Mouse (Mus musculus) spleen, adult 2 months (tissue): ENCODE data around the gene Stfa3. TPM values are rescaled to one million over a fixed set of nuclear protein-coding genes. Genes with fewer than 3 reads are reported as not detected.

Experiments
- DNase-seq, 2 experiments: peaks; one replicate each; pipeline versions ENCODE4 v3.0.0 to v3.0.0-alpha.2; 2012 to 2021; ENCODE audit warnings: low spot score in 2 of 2, low read depth in 1 of 2
- H3K27ac ChIP-seq: fragments of 200-500 bp; 2 replicates; pipeline ENCODE4 v1.5.1; 2012; ENCODE audit warnings: low read length, inconsistent platforms; ENCODE audit not compliant: insufficient read depth
- H3K27me3 ChIP-seq: fragments of 200-500 bp; 2 replicates; pipeline ENCODE4 v1.6.1; 2012; ENCODE audit warnings: mild to moderate bottlenecking, moderate library complexity, low read length, inconsistent platforms; ENCODE audit not compliant: control insufficient read depth, insufficient read depth
- H3K36me3 ChIP-seq: fragments of 200-500 bp; 2 replicates; pipeline ENCODE4 v1.6.1; 2012; ENCODE audit warnings: mild to moderate bottlenecking, low read length, inconsistent platforms; ENCODE audit not compliant: control insufficient read depth, insufficient read depth
- H3K4me1 ChIP-seq: fragments of 200-500 bp; 2 replicates; pipeline ENCODE4 v1.6.1; 2011; ENCODE audit warnings: inconsistent platforms; ENCODE audit not compliant: control insufficient read depth, insufficient read depth, insufficient read length
- H3K4me3 ChIP-seq: fragments of 200-500 bp; 2 replicates; pipeline ENCODE4 v1.5.1; 2011; ENCODE audit warnings: mild to moderate bottlenecking, inconsistent platforms; ENCODE audit not compliant: insufficient read depth, insufficient read length; ENCODE audit errors: extremely low read depth
- CTCF ChIP-seq: fragments of 200-500 bp; IDR thresholded peaks from 2 replicates; pipeline ENCODE4 v1.5.1; 2011; ENCODE audit warnings: mild to moderate bottlenecking, inconsistent platforms; ENCODE audit not compliant: insufficient read depth, insufficient read length, insufficient replicate concordance; ENCODE audit errors: extremely low read depth
- POLR2A ChIP-seq: fragments of 200-500 bp; IDR thresholded peaks from 2 replicates; pipeline ENCODE4 v1.6.1; 2011; ENCODE audit warnings: low read depth, low read length, inconsistent platforms
- WGBS: fragments of 180-500 bp; shearing (Covaris S2); methylation state at CpG from one replicate; pipeline ENCODE4 v1.1.7; 2018; 5-methylcytosine and 5-hydroxymethylcytosine counted together
- polyA plus RNA-seq: library from polyadenylated mRNA; depleted of rRNA; stranded (reverse); fragments of >200 nt; gene quantifications from 2 replicates; pipeline ENCODE4 v1.2.3, GENCODE M21; 2012; rRNA removed

The Stfa3 gene
- not detected in 2 replicates for polyA plus RNA-seq

GRCm38 (mm10) chr16:36455342-36455802 is at the start of gene Stfa3:
Gene Stfa3, minus strand, starts transcription at chr16:36455392.
- DNase-seq, result no peak
- H3K27ac ChIP-seq, result no peak within 1 kb of the TSS
- H3K4me3 ChIP-seq, result no peak within 1 kb of the TSS
- WGBS, result 59% methylated on average over 4 of the region's 4 CpGs
- no peaks in the 10 kb centered on the region for H3K36me3 ChIP-seq
- H3K4me1 ChIP-seq, result no peaks in the 10 kb centered on the region
- no peak for TF ChIP-seq POLR2A
- TF ChIP-seq CTCF, result no peak
- H3K27me3 ChIP-seq, result no peaks in the 10 kb centered on the region

GRCm38 (mm10) chr16:36502286-36502685 is 47.1 kb upstream of the Stfa3 start:
- Histone ChIP-seq H3K27me3 (no peaks in the 10 kb centered on the region), H3K27ac (no peak overlapping the region), H3K4me3 (no peak overlapping the region), H3K36me3 (no peaks in the 10 kb centered on the region), H3K4me1 (no peaks in the 10 kb centered on the region)
- TF ChIP-seq POLR2A, result no peak
- TF ChIP-seq CTCF, result no peak
- no peak for DNase-seq
- 18% methylated on average over 2 of the region's 2 CpGs for WGBS

GRCm38 (mm10) chr16:36492420-36492819 is 37.2 kb upstream of the Stfa3 start:
- TF ChIP-seq CTCF (no peak), POLR2A (no peak)
- H3K36me3 ChIP-seq, result no peaks in the 10 kb centered on the region
- no peak overlapping the region for H3K4me3 ChIP-seq
- no peaks in the 10 kb centered on the region for H3K4me1 ChIP-seq
- no peak overlapping the region for H3K27ac ChIP-seq
- WGBS, result 91% methylated on average over 1 of the region's 1 CpGs
- DNase-seq, result no peak
- no peaks in the 10 kb centered on the region for H3K27me3 ChIP-seq

GRCm38 (mm10) chr16:36476866-36477265 is 21.7 kb upstream of the Stfa3 start:
- DNase-seq, result peak; percentile 21 to 87
- Histone ChIP-seq H3K27ac (no peak overlapping the region), H3K27me3 (no peaks in the 10 kb centered on the region), H3K4me1 (peaks cover 5% of the 10 kb centered on the region; the same call in 1 of the 2 replicates), H3K36me3 (no peaks in the 10 kb centered on the region), H3K4me3 (no peak overlapping the region)
- WGBS, result 6% methylated on average over 9 of the region's 9 CpGs
- no peak for TF ChIP-seq POLR2A
- no peak for TF ChIP-seq CTCF

- WGBS, result 93% methylated on average over 3 of the region's 3 CpGs
- no peak for DNase-seq
- peaks cover 5% of the 10 kb centered on the region; the same call in 1 of the 2 replicates for H3K4me1 ChIP-seq
- TF ChIP-seq CTCF, result no peak
- no peak for TF ChIP-seq POLR2A
- no peak overlapping the region for H3K27ac ChIP-seq
- H3K27me3 ChIP-seq, result no peaks in the 10 kb centered on the region
- no peak overlapping the region for H3K4me3 ChIP-seq
- no peaks in the 10 kb centered on the region for H3K36me3 ChIP-seq
Measured at GRCm38 (mm10) chr16:36475530-36475929, 20.3 kb upstream of the Stfa3 start.

DNA sequence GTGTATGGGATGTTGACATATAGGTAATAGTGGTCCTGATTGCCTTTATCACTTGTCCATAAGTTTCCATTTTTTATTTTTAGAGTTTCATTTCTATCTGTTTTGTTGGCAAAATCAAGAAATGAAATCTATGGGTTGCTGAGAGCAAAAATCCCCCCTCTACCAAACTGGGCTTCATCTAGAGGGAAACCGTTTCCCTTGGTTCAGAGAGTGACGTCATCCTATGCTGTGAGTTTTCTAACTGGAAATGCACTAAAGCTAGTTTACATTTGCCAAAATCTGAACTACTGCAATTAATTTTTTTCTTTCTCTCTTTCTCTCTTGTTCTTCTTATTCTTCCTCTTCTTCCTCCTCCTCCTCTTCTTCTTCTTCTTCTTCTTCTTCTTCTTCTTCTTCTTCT is 19.7 kb upstream of the Stfa3 start:
- Histone ChIP-seq H3K4me1 (peaks cover 5% of the 10 kb centered on the region; the same call in 1 of the 2 replicates), H3K36me3 (no peaks in the 10 kb centered on the region), H3K4me3 (no peak overlapping the region), H3K27ac (no peak overlapping the region), H3K27me3 (no peaks in the 10 kb centered on the region)
- DNase-seq, result no peak
- TF ChIP-seq CTCF, result no peak
- TF ChIP-seq POLR2A, result no peak
- WGBS, result 86% methylated on average over 2 of the region's 2 CpGs

- 63% methylated on average over 17 of the region's 17 CpGs for WGBS
- TF ChIP-seq CTCF, result peak; percentile 67; the same call in 1 of the 2 replicates
- no peak for TF ChIP-seq POLR2A
- Histone ChIP-seq H3K27ac (no peak overlapping the region), H3K4me1 (peaks cover 5% of the 10 kb centered on the region; the same call in 1 of the 2 replicates), H3K27me3 (no peaks in the 10 kb centered on the region), H3K4me3 (no peak overlapping the region), H3K36me3 (no peaks in the 10 kb centered on the region)
- peak in 1 of 2 experiments; percentile 27 for DNase-seq
Measured at GRCm38 (mm10) chr16:36473217-36474216, 18.3 kb upstream of the Stfa3 start.
